Mouse (Mus musculus) T-cell, adult 2 months (primary cell): Measurements from ENCODE around the gene Arl15.

Experiments
- DNase-seq: peaks from one replicate; pipeline ENCODE4 v3.0.0; 2022; ENCODE audit warnings: low spot score

Gene Arl15

DNA sequence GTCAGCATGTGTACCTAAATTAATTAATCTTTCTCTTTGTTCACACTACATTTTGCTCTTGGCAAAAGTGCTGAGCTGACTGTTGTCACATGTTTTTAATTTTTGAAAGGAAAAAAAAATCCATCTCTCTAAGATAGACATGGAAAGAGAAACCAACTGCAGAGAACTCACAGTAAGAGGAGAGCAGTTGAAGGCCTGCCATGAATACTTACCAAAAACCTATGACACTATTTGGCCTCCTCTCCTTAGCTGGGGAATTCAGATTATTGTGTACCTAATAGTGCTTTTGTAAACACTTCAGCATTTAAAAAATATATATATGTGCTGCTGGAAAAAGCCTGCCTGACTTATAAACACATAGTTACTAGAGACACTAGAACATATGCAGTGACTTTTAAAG is 302.1 kb downstream of the Arl15 start:
- DNase-seq: no peak

- no peak for DNase-seq
Observed at GRCm38 (mm10) chr13:114101155-114101554, 306.9 kb downstream of the Arl15 start.

DNA sequence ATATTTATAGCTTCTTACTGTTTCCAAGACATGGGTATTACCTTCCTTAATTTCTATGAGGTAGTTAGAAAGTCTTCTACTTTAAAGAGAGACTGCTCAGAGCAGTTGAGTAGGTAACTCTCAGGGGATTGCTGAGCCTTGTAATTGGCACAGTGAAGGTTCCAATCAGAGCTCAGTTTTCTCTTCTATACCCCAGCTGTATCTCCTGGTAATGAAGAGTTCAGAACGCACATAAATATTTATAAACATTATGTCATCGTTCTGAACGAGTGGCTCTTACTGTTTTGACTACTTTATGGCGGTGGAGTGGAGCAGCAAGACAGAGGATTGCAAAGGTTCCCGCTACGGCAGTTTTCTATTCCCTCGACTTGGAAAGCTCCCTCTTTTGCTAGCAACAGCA is 311.8 kb downstream of the Arl15 start:
- DNase-seq: no peak

DNA sequence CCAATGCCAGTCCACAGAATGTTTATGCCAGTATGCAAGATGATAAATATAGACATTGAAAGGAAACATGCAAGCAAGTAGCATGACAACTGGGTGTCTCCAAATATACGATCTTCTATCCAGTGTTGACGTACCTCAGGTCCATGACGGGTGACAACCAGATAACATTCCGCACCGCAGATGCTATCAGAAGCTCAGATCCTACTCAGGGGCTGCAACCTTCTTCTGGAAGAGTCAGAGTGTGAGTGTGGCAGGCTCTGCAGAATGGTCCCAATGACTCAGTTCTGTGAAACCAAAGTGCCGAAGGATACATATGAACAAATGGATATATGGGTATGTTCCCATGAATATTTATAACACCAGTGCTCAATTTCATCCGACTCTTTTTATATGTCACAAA is 313.2 kb downstream of the Arl15 start:
- no peak for DNase-seq

- DNase-seq: no peak
Observed at GRCm38 (mm10) chr13:114109441-114109840, 315.1 kb downstream of the Arl15 start.

DNA sequence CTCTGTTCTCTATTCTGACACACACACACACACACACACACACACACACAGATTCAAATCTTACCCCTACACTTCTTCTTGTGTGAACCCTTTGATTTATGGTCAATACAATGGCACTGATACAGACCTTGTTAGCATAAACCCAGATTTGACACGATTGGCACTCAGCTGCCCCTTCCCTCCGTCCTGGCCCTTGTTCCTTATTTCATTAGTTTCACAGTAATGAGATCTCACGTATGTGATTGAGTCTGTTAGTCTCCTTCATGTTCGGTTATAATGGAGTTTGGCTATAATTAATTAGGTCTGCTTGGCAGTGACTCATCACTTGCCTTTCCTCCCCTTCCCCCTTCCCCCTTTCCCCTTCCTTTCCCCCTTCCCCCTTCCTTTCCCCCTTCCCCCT is 315.5 kb downstream of the Arl15 start:
- DNase-seq: no peak

DNA sequence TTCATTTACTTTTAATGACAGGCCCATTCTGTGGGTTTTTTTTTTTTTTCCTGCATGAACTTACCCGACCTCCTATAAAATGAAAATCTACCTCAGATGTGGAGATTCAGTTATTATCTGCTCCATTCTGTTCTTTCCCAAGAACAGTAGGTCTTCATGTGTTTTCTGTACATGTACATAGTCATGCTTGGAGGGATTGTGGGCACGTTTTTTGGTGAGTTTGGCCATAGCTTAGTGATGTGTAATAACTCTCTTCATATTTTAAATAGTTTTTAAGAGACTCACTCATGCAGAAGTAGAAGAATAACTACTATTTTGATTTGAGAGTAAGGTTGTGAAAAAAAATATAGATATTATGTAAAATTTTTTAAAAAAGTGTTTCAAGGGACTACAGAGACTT is 319.2 kb downstream of the Arl15 start:
- DNase-seq: no peak

GRCm38 (mm10) chr13:114114586-114114985 is 320.3 kb downstream of the Arl15 start:
- no peak for DNase-seq

- DNase-seq: no peak
Observed at GRCm38 (mm10) chr13:114115106-114115505, 320.8 kb downstream of the Arl15 start.

GRCm38 (mm10) chr13:114118104-114118830 is 324.0 kb downstream of the Arl15 start:
- DNase-seq: no peak

DNA sequence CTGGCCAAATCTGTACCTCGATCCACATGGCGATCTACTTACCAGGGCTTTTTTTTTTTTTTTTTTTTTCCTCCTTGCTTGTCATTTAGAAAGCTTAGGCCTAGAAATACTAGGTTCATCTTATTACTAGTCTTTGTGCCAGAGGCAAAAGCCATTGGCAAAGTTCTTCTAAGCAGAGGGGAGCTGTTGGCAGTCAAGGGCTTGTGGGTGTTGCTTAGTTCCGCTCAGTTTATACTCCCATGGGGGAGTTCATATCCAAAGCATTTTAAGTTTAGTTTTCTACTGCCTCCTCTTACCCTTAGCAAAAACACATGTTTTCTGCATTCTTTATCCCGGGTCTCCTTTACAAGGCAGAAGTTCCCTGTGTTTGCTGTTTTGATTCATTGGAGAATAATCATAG is 325.5 kb downstream of the Arl15 start:
- DNase-seq: no peak

DNA sequence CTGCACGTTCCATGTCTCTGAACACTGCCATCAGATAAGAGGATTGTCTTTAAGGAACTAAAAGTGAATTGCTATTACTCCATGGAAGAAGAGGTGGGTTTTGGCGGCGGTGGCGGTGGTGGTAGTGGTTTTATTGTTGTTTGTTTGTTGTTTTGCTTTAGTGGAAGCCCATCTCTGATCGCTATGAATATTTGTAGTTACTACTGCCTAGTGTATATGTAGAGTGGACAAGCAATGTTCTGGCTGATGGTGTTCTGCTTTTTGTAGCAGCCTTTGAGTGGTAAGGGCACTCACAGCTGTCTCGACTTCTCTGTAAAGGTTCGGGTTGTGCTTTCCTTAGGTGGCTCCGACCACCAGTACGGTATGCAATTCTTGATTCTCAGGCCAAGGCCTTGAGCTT is 327.3 kb downstream of the Arl15 start:
- no peak for DNase-seq

- no peak for DNase-seq
Observed at GRCm38 (mm10) chr13:114123391-114123790, 329.1 kb downstream of the Arl15 start.

DNA sequence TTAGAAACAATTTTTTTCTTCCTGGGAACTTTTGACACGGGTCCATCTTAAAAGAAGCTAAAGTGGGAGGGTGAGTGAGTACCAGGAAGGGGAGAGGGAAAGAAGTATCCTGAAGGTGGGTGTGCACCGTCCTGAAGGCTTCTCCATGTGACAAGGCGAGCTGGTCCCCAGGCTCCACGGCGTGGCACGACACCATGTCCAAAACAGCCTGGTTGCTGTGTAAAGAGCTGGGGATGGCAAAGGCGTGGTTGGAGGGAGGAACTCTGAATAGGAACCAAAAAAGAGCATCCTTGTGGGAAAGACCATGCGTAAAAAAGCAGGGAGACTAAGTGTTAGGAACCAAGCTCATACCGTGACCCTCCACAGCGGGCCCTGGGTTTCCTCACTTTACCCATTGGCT is 330.1 kb downstream of the Arl15 start:
- DNase-seq: no peak

GRCm38 (mm10) chr13:114124991-114125390 is 330.7 kb downstream of the Arl15 start:
- DNase-seq: no peak

GRCm38 (mm10) chr13:114128366-114128765 is 334.1 kb downstream of the Arl15 start:
- no peak for DNase-seq

DNA sequence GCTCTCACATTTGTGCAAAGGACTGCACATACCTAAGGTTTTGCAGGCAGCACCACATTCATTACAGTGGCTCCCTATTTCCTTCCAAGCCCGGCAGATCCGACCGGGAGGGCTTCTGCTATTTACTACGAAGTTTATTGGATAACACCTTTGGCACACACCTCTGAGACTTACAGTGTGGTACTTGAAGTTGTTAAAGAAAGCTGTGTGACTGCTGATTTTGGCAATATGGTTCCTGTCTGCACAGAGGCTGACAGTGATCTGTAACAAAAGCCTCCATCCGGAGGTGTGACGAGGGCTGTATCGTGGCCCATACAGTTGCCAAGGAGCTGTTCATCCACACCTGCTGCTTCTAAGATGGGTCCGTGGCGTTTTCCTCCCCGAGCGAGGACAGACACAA is 335.7 kb downstream of the Arl15 start:
- DNase-seq: no peak

DNA sequence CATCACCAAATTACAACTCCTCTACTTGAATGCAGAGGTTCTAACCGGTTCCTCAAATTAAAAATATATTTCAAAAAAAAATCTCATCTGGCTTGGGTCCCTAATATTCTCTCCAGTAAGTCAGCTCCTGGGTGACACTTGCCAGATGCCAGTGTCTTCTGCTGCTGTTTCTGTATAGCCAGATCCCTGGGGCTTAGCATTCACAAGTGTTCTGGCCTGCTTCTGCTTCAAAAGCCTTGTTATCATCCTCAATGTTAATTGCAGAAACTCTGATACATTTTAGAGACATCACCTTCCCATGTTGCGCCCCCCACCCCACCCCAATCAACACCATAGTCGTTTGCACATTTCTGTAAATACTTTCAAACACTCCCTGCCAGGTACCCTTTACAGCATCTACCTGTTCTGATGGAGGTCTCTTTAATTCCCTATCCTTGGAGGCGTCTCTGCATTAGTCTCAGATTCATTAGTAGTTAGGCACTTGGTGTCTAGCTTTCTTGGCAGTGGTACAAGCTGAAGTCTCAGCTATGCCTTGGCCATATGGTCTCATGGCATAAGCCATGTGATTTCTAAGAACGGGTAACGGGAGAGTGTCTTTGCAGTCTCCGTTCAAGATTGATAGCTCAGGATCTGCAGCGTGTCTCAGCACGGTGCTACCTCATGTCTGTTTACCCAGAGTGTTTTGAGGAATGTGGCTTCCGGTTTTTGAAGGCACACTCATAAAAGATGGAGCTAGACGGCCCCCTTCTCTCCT is 336.4 kb downstream of the Arl15 start:
- DNase-seq: no peak

- no peak for DNase-seq
Observed at GRCm38 (mm10) chr13:114138921-114139320, 344.6 kb downstream of the Arl15 start.

DNA sequence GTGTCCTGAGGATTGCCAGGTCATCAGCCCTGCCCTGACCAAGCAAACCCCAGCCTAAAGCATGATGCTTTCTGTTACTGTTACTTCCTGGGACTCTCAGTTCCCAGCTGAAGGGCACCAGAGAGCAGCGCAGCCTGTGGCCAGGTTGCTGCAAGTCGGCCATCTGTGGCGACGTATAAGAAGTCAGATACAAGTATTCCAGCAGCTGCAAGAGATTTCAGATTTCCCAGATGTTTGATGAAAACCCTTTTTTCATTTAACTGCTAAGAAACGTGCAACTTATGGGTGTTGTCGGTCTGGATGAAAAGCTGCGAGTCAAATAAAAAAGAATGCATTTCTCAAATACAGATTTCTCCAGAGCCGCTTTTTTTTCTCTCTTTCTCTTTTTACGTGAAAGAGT is 345.3 kb downstream of the Arl15 start:
- no peak for DNase-seq

GRCm38 (mm10) chr13:114142826-114143225 is 348.5 kb downstream of the Arl15 start:
- no peak for DNase-seq

- no peak for DNase-seq
Observed at GRCm38 (mm10) chr13:114143247-114143646, 348.9 kb downstream of the Arl15 start.
